Mouse (Mus musculus): ENCODE measurements at regions not wholly inside any gene's neighbourhood (a gene's known extent, or its start where the extent isn't known, plus 50 kb on each side); places are given as distances from the start of the nearest gene placed in this dataset.

GRCm38 (mm10) chr14:73730796-73731195 lies 69.8 kb downstream of the Gm21750 start:
- no peak for DNase-seq (ENCODE audit: low spot score in 2 of 2)

DNA sequence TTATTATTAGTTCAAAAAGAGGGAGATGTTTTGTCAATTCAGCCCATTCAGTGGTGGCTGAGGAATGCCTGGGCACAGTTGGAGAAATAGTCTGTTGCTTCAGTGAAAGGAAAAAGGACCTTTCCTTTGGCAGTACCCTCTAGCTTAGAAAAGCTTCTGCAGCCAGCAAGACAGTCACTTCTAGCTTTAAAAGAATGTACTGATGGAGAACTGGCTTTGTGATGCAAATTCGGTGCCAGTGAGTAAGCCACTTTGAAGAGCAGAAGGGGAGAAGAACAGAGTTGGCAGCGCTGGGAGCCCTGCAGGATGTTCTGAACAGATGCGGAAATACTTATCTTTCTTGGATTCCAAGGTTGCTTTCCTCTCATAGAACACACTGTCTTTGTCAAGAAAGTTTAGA lies 71.1 kb downstream of the Gm21750 start:
- DNase-seq (ENCODE audit: low spot score in 2 of 2) = peak in 1 of 2 experiments; percentile 16

GRCm38 (mm10) chr14:73750790-73751189 lies 89.8 kb downstream of the Gm21750 start:
- no peak for DNase-seq (ENCODE audit: low spot score in 2 of 2)

DNA sequence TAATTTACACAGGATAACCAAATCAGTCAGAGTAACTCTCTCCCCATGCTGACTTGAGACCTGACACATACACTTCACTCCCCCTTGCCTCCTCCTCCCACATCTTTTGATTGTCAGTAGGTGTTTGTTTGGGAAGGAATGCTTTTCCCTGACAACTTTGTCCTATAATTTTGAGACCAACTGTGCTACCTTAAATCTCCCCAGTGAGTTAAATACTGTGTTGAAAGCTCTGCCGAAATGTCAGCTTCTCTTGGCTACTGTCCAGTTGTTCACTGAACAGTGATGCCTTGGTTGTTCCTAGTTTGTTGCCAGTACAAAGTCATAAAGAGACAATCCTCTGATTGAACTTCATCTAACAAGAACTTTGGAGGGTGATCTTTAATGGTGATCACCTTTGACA lies 99.0 kb downstream of the Gm21750 start:
- no peak for DNase-seq (ENCODE audit: low spot score in 2 of 2)

GRCm38 (mm10) chr14:73772964-73773363 lies 111.9 kb downstream of the Gm21750 start:
- no peak for DNase-seq (ENCODE audit: low spot score in 2 of 2)

DNA sequence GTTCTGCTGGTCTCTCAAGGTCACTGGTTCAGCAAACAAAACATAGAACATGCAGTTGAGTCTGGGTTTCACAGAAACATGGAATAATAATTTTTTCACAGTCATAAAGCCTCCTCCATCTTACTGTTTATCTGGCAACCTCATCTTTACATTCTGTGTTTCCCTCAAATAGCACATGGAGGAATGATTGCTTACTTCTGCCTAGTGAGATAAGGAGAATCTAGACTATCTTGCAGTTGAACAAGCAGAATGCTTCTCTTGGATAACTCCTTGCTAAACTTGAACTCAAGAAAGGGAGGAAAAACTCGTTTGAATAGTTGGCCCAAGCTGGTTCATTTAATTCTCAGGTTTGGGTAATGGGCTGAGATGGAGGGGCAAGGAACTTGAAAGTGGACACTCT lies 112.8 kb downstream of the Gm21750 start:
- DNase-seq (ENCODE audit: low spot score in 2 of 2) = no peak

DNA sequence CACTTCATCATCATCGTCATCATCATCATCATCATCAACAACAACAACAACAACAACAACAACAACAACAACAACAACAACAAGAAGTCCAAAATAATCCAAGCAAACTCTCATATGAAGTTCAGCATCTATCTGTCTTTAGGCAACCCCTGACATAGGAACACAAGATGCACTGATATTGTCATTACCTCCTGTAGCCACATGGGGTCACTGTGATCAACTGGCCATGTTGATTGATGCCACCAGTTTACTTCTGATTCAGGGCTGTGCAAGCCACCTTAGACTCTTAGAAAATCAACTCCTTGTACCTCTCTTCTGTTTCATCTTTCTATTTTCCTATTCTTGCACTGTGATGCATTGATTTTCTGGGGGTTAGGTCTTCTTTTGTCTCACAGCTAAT lies 115.0 kb downstream of the Gm21750 start:
- DNase-seq (ENCODE audit: low spot score in 2 of 2) = peak; percentile 18 to 25

DNA sequence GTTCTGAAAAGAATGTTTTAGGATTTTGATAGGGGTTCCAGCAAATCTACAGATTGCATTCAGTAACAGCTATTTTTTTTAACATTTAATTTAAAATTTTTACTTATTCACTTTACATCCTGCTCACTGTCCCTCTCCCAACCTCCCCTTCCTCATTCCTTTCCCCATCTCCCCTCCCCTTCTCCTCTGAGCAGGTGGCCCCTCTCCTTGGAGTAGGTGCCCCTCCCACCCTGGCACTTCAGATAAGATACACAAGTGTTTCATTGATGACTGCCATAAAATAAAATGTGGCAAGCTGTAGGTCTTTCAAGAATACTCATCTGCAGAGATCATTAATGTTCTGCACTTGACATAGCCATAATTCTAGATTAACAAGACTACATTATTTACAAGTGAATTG lies 146.1 kb downstream of the Gm21750 start:
- no peak for DNase-seq (ENCODE audit: low spot score in 2 of 2)

- no peak for DNase-seq (ENCODE audit: low spot score in 2 of 2)
Observed at GRCm38 (mm10) chr14:73838890-73839289, 177.9 kb downstream of the Gm21750 start.

- DNase-seq (ENCODE audit: low spot score in 2 of 2) = no peak
Observed at GRCm38 (mm10) chr14:73861782-73862181, 200.8 kb downstream of the Gm21750 start.

GRCm38 (mm10) chr14:73874337-73874736 lies 213.3 kb downstream of the Gm21750 start:
- no peak for DNase-seq (ENCODE audit: low spot score in 2 of 2)

GRCm38 (mm10) chr14:73875916-73876315 lies 214.9 kb downstream of the Gm21750 start:
- DNase-seq (ENCODE audit: low spot score in 2 of 2) = no peak

DNA sequence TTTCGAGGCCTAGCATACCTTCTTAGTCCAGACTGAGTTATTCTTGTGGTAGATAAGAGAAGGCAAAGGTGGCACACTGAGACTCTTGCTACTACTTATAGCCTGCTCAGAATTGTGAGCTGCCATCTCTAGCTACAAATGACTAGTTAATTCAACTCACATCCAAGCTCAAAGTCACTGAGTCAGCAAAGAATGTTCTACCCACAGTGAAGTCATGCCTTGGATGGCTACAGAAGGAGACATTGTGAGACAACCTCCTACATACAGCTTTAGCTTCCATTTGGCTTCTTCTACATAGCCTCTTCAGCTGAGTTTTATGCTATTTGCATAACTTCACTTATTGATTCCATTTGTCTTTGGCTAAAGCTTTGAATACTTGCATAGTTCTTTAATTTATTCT lies 217.2 kb downstream of the Gm21750 start:
- no peak for DNase-seq (ENCODE audit: low spot score in 2 of 2)

DNA sequence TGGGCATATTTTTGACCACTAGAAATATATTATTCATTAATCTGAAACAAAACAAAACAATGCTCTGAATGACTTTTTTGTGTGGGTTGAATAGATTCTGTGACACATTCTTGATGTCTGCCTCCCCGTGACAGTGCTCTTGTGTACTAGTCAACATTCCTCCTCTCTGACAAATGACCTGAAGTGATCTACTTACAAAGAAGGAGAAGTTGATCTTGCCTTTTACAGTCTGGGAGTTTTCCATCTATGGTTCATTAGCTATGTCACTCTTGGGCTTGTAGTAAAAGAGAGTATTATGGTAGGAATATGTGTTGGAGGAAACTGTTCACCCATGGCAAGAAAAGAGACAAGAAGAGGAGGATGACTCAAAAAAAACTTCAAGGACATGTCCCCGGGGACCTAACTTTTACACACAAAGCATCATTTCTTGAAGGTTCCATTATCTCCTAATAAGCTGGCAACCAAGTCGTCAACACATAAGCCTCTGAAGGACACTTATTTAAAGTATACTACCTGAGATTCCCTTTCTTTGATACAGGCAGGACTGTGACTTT lies 217.9 kb downstream of the Gm21750 start:
- no peak for DNase-seq (ENCODE audit: low spot score in 2 of 2)

DNA sequence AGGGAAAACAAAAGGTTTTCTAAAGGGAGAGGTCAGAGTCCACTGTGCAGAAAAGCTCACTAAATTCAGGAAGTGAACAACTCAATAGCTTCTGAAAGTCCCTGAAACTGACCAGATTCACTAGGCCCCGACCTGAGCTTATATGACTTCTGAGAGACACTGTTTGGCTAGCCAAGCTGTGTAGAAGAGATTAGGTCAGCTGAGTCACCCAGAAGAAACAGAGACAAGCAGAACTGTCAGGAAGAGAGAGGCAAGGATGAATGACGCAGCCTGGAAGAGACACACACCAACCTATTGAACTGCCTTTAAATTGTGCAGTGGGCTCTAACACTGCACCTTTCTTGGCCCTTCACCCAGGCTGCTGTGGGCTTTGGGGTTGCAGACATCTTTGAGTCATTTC lies 230.4 kb downstream of the Gm21750 start:
- no peak for DNase-seq (ENCODE audit: low spot score in 2 of 2)

DNA sequence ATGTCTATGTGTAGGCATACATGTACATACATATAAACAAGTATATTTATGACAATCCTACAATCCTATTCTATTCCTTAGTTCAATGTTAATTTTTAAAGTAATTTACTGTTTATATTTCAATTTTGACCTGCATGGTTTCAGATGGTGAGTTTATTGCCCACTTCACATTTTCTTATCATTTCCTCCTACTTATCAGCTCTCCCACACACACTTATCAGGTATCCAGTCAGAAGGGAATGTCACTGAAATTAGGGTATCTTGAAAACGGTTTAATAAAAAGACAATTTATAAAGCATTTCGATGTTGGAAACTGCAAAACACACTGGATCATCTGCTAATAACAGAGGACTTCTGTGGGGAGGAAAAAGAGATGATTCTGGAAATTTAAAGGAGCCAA lies 233.8 kb downstream of the Gm21750 start:
- no peak for DNase-seq (ENCODE audit: low spot score in 2 of 2)

GRCm38 (mm10) chr14:73895266-73895665 lies 234.2 kb downstream of the Gm21750 start:
- no peak for DNase-seq (ENCODE audit: low spot score in 2 of 2)

DNA sequence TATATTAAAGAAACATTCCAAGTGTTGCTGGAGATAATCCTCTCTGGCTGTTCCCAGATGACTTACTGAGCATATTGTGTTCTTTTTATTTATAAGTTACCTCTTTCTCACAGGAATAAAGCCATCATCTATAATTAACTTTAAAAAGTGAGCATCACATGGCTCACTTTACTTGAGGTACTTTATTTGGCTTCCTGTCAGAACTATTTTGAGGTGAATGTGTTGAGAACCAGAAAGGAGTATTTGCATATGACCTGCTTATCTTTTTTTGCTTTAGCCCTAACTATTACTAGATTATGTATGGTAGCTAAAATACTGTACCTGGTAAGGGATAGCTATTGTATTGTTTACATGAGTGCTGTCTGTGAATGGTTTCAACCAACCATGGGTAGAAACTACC lies 238.1 kb downstream of the Gm21750 start:
- DNase-seq (ENCODE audit: low spot score in 2 of 2) = no peak

DNA sequence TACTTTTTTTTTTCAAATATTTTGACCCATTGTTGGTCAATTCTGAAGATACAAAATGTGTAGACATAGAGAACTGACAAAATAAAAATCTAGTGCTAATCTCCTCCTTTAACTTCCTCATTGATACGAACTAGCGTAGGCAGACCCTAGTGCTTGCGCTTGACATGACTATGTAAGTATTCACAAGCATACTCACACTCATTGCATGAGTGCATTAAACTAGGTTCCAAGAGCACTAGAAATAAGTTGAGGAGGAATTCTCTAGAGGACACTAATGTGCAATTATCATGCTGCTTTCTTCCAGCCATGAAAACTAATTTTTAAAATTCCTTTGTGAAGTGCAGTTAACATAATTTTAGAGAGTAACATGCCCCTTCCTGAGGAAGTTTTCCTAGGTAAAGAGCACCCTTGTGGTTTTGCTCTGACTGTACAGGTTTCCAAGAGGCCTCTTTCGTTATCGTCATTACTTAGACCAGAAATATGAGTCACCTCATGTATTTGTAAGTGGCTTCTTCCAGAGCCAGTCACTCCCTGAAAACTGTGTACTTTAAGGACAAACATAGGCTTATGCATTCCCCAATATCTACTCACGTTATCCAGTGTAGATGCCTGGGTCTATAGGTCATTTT lies 241.2 kb downstream of the Gm21750 start:
- no peak for DNase-seq (ENCODE audit: low spot score in 2 of 2)

- no peak for DNase-seq (ENCODE audit: low spot score in 2 of 2)
Observed at GRCm38 (mm10) chr14:73913756-73914448, 252.9 kb downstream of the Gm21750 start.

DNA sequence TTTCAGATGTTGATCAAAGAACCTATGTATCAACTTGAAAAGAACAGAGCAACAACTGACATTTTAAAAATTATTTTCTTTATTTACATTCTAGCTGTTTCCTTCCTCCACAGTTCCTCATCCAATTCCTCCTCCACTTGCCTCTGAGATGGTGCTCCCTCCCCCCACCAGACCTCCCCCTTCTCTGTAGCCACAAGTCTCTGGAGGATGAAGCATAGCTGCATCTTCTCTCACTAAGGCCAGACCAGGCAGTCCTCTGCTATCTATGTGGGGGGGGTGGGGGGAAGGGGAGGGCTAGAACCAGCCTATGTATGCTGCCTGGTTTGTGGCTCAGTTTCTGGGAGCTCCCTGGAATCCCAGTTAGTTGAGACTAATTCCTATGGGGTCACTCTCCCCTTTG lies 255.0 kb downstream of the Gm21750 start:
- DNase-seq (ENCODE audit: low spot score in 2 of 2) = no peak

DNA sequence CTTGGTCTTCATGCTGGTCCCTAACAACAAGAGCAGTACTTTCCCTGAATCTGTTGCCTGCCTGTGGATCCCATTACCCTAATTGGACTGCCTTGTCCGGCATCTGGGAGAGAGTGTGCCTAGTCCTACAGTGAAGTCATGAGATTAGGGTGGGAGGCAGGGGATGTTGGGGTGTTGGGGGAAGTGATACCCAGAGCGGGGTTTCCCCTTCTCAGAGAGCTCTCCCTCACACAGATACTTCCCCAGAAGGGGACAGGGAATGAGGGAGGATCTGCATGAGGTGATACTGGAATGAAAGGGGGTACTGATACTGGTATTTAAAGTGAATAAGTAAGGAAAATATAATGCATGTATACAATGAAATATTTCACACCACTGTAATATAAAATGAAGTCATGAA lies 270.1 kb downstream of the Gm21750 start:
- no peak for DNase-seq (ENCODE audit: low spot score in 2 of 2)

DNA sequence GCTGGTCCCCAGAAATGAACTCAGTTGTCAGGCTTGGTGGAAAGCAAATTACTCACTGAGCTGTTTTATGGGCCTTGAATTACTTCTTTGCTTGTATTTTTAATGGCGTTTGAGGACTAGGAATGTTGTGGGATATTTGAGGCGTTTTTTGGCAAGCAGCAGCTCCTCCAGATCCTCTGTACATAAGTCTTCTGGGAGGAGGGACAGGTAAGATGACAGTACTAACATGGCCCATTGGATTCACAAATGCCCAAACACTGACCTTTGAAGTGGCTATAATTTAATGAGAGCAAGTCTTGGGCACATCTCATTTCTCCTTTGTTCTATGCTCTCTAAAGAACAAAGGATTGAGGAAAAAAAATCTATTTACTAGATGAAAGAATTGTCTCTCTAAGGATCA lies 286.3 kb downstream of the Gm21750 start:
- DNase-seq (ENCODE audit: low spot score in 2 of 2) = no peak

Data from gastrocnemius, postnatal 4 days (tissue).